8 mouse cellular contexts compared by ENCODE assay signal in the genomic region with DNA sequence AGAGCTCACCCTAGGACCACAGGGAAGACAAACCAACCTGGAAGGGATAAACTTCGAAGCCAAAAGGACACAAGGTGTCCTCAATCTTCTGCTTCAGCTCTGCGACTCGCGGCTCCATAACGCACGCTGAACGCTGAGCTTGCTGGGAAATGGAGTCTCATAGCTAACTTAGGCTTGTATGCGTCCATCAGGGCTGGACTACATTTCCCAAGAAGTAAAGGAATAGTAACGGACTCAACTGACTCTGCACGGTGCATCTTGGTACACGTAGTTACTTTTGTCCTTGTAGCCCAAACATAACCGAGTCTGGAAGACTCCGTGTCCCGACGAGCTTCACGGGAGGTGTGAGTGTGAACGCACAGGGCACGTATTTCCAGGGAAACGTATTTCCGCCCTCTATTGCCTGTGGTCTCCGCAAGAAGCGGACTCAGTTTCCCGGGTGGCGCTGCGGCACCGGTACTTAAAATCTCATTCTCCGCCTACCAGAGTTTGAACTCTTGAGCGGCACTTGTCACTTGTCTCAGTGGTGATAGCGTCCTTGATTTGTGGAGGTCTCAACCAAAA. TPM values are rescaled to one million over a fixed set of nuclear protein-coding genes. Genes with fewer than 3 reads are reported as not detected.
A peak's percentile ranks its signal among the peaks of the same experiment; 100 is the strongest.
DNase-seq lines count a peak whose midpoint lies in the region; ATAC-seq lines count a peak whose summit lies in the region.

A gene (minus strand): TSS at position 206 of the 564 bp plus-strand sequence.
A gene (plus strand): TSS at position 309 of the 564 bp plus-strand sequence.

- peak; percentile 99 for ATAC-seq in hindbrain, embryonic 11.5 days (ENCODE audit: low FRiP score)

- WGBS in hindbrain, embryonic 11.5 days = under 1% methylated on average over 29 of the region's 29 CpGs

- DNase-seq in Muller cell, postnatal 12 days (ENCODE audit: inconsistent ontology term) = peak; percentile 96
- peak; percentile 97 for DNase-seq in cerebellum, adult 9-11 months
- DNase-seq in frontal cortex, adult 2 months (ENCODE audit: extremely low spot score in 1 of 2, low spot score in 1 of 2) = peak; percentile 97 to 99
- peak; percentile 88 for DNase-seq in hindbrain, embryonic 11.5 days (ENCODE audit: low spot score)
- peak; percentile 83 to 87 for DNase-seq in layer of hippocampus, postnatal 10 days (ENCODE audit: low spot score in 2 of 2)
- DNase-seq in lung, postnatal 10 days = peak; percentile 96
- DNase-seq in ovary, postnatal 36 days (ENCODE audit: low spot score) = peak; percentile 83
- peak; percentile 87 for DNase-seq in thymus, postnatal 25 days

- peak within 1 kb of the TSS; percentile 74 for H3K4me2 ChIP-seq in hindbrain, embryonic 11.5 days (replicated peaks; ENCODE audit: low read depth, low read length)

- H3K9ac ChIP-seq in hindbrain, embryonic 11.5 days (ENCODE audit: low read depth, low read length) = peak within 1 kb of the TSS; percentile 70

- peak within 1 kb of the TSS; percentile 59 for H3K4me3 ChIP-seq in hindbrain, embryonic 11.5 days (ENCODE audit: low read depth, low read length)

- H3K27me3 ChIP-seq in hindbrain, embryonic 11.5 days (ENCODE audit: control insufficient read depth, insufficient read depth, low read length) = no peaks in the 10 kb centered on the region

- peaks cover 2% of the 10 kb centered on the region; the same call in 1 of the 2 replicates for H3K4me1 ChIP-seq in hindbrain, embryonic 11.5 days (replicated peaks; ENCODE audit: control insufficient read depth, insufficient read depth, low read length)

- H3K9me3 ChIP-seq in hindbrain, embryonic 11.5 days (ENCODE audit: control insufficient read depth, low read length) = no peaks in the 10 kb centered on the region

- H3K27ac ChIP-seq in hindbrain, embryonic 11.5 days (ENCODE audit: low read depth, low read length) = 0 out of 2 replicates have a peak within 1 kb of the TSS, but pooled peaks have one; percentile 17

- H3K36me3 ChIP-seq in hindbrain, embryonic 11.5 days (ENCODE audit: control insufficient read depth, insufficient read depth, low read length) = no peaks in the 10 kb centered on the region

RNA-seq across cellular contexts. Expression of the first gene that starts in this region (rescaled TPM):
- 18.5 and 19.5 TPM in 2 replicates for polyA plus RNA-seq in frontal cortex, adult 2 months (2012; rRNA removed)
- 23.3 and 30.9 TPM in 2 replicates for polyA plus RNA-seq in hindbrain, embryonic 11.5 days (2014; fragmentation: Nextera tagmentation; extraction: Ambion mirVana)
- total RNA-seq in layer of hippocampus, postnatal 10 days (2021) = 10 to 100 TPM; 17.3 to 20.7 TPM

RNA-seq across cellular contexts. Expression of the second gene that starts in this region (rescaled TPM):
- 19.4 and 22.8 TPM in 2 replicates for polyA plus RNA-seq in frontal cortex, adult 2 months (2012; rRNA removed)
- 28.5 and 34.1 TPM in 2 replicates for polyA plus RNA-seq in hindbrain, embryonic 11.5 days (2014; fragmentation: Nextera tagmentation; extraction: Ambion mirVana)
- total RNA-seq in layer of hippocampus, postnatal 10 days (2021) = 1 to 10 TPM; 2.7 to 3.2 TPM

Comparison
In these comparisons a context has a peak if more than half of its experiments do, and no peak if none do; other contexts are left out.
1. Peak in every context shown above with its lines: DNase-seq, ATAC-seq, H3K4me3 ChIP-seq and H3K27ac ChIP-seq.